Mouse (Mus musculus): ENCODE measurements around the gene Slc6a18. TPM values are rescaled to one million over a fixed set of nuclear protein-coding genes. Genes with fewer than 3 reads are reported as not detected.

Slc6a18 gene
- polyA plus RNA-seq, 1 experiment: not detected

DNA sequence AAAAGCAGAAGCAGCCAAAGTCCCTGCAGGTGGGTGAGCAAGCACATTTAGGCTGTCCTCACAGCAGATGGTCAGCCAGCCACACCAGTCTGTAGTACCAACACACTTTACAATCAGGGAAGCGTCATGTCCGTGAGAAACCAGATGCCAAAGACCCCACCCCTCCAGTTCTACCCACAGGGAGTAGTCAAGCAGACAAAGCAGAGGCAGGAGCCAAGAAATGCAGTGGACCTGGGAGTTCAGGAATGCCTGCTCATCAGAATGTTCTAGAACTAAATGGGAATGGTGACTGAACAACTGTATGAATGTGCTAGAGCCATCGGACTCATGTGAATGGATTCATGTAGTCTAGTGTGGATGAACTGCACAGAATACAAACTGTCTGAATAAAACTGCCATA, 9.8 kb upstream of the Slc6a18 start:
- TF ChIP-seq CEBPB (IDR thresholded peaks at IDR 0.05; ENCODE audit: insufficient read depth, poor library complexity, severe bottlenecking): no peak
- no peak for TF ChIP-seq POLR2A (IDR thresholded peaks at IDR 0.05; ENCODE audit: insufficient read length, low read depth)
- TF ChIP-seq POLR2AphosphoS2 (IDR thresholded peaks at IDR 0.05; ENCODE audit: insufficient read length, low read depth): no peak
- no peak for TF ChIP-seq USF1 (IDR thresholded peaks at IDR 0.05; ENCODE audit: low read depth)
- Histone ChIP-seq H3K36me3 (ENCODE audit: control insufficient read depth, insufficient read depth) (no peaks in the 10 kb centered on the region), H3K27me3 (ENCODE audit: control insufficient read depth, insufficient read depth, insufficient read length) (no peaks in the 10 kb centered on the region), H3K79me2 (ENCODE audit: control insufficient read depth, insufficient read depth) (no peaks in the 10 kb centered on the region), H3K4me2 (ENCODE audit: low read depth) (no peak overlapping the region), H3K4me3 (no peak overlapping the region), H3ac (ENCODE audit: control insufficient read depth, insufficient read length) (no peak overlapping the region)

DNA sequence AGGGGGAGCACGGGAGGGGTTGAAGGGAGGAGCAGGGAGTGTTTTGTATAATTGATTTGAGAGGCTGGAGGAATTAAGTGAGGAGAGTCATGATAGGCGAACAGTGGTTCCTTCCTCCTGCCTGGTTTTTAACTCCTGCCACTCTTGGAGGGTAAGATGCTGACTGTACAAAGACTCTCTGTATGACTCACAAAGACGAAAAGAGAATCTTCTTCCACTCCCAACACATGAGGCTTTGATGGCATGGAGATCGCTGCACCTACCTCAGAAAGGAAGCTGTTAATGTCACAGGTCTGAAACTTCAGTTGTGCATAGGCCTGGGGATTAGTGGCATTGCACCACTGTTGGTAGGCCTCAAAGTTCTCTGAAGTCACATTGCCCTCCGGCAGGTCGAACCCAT, 7.7 kb upstream of the Slc6a18 start:
- no peaks in the 10 kb centered on the region for H3K79me2 ChIP-seq (ENCODE audit: control insufficient read depth, insufficient read depth)
- H3K36me3 ChIP-seq (ENCODE audit: control insufficient read depth, insufficient read depth): no peaks in the 10 kb centered on the region
- H3K4me3 ChIP-seq: no peak overlapping the region
- no peak for TF ChIP-seq TCF3 (IDR thresholded peaks at IDR 0.05; ENCODE audit: insufficient read length, low read depth)
- TF ChIP-seq POLR2A (IDR thresholded peaks at IDR 0.05; ENCODE audit: insufficient read length, low read depth): no peak
- no peak for TF ChIP-seq MYOG (IDR thresholded peaks at IDR 0.05; ENCODE audit: control insufficient read depth in 1 of 3, insufficient read depth in 1 of 3, insufficient read length in 2 of 3, low read depth in 2 of 3)
- TF ChIP-seq E2F4 (IDR thresholded peaks at IDR 0.05; ENCODE audit: insufficient read depth): no peak
- TF ChIP-seq MAX (IDR thresholded peaks at IDR 0.05; ENCODE audit: low read depth): no peak
- TF ChIP-seq MYOD1 (IDR thresholded peaks at IDR 0.05; ENCODE audit: control insufficient read depth in 1 of 3, insufficient read length in 2 of 3, low read depth in 2 of 3): no peak
- no peak for TF ChIP-seq USF1 (IDR thresholded peaks at IDR 0.05; ENCODE audit: low read depth)
- TF ChIP-seq REST (IDR thresholded peaks at IDR 0.05; ENCODE audit: insufficient read depth, insufficient read length): no peak
- no peak for TF ChIP-seq SRF (IDR thresholded peaks at IDR 0.05; ENCODE audit: control insufficient read depth, insufficient read length, low read depth)
- TF ChIP-seq CEBPB (IDR thresholded peaks at IDR 0.05; ENCODE audit: insufficient read depth, poor library complexity, severe bottlenecking): no peak
- TF ChIP-seq TCF12 (IDR thresholded peaks at IDR 0.05; ENCODE audit: insufficient read depth, poor library complexity, severe bottlenecking): no peak
- no peak for TF ChIP-seq POLR2AphosphoS2 (IDR thresholded peaks at IDR 0.05; ENCODE audit: insufficient read length, low read depth)
- no peak overlapping the region for H3K4me2 ChIP-seq (ENCODE audit: low read depth)
- H3K27me3 ChIP-seq (ENCODE audit: control insufficient read depth, insufficient read depth, insufficient read length): no peaks in the 10 kb centered on the region
- no peak overlapping the region for H3ac ChIP-seq (ENCODE audit: control insufficient read depth, insufficient read length)

DNA sequence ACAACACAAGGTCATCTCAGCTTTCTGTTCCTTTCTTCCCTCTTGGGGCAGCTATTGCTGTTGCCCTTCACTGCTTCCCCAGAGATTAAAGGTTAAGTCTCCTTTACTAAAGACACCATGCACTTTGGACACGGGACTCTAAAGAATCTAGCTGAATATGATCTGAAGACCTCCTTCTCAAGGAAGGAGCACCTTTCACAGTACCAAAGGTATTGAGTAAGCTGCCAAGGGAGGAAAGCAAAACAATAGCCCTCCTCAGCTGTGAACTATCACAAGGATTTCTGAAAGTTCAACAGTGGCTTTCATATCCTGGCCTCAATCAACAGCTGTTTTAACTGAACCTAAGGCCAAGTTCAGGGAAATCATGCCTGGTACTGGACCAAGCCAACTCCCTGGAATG, 6.6 kb upstream of the Slc6a18 start:
- H3K4me2 ChIP-seq (ENCODE audit: low read depth): no peak overlapping the region
- H3K4me3 ChIP-seq: no peak overlapping the region
- TF ChIP-seq POLR2A (IDR thresholded peaks at IDR 0.05; ENCODE audit: insufficient read length, low read depth) (no peak), MYOD1 (IDR thresholded peaks at IDR 0.05; ENCODE audit: control insufficient read depth in 1 of 3, insufficient read length in 2 of 3, low read depth in 2 of 3) (peak in 1 of 3 experiments; percentile 7), MYOG (IDR thresholded peaks at IDR 0.05; ENCODE audit: control insufficient read depth in 1 of 3, insufficient read depth in 1 of 3, insufficient read length in 2 of 3, low read depth in 2 of 3) (peak in 1 of 3 experiments; percentile 69)

DNA sequence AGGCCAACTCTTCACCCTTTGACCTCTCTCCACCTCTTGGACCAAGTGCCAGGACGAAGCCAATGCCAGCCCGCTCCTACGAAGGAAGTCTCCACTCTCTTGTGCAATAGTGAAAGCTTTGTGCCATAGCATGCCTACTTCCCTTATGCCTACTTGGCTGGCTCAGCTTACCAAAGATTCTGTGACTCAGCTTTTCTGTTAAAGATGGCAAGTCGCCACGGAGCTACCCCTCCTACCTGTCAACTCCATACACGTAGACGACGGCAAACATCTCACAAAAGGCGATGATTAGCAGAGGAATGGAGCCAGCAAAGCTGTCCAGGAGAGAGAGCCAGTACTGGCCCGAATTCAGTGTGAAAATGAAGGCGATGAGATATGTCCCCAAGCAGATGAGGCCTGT, 5.9 kb upstream of the Slc6a18 start:
- TF ChIP-seq TCF3 (IDR thresholded peaks at IDR 0.05; ENCODE audit: insufficient read length, low read depth) (no peak), CEBPB (IDR thresholded peaks at IDR 0.05; ENCODE audit: insufficient read depth, poor library complexity, severe bottlenecking) (no peak), E2F4 (IDR thresholded peaks at IDR 0.05; ENCODE audit: insufficient read depth) (no peak), MYOD1 (IDR thresholded peaks at IDR 0.05; ENCODE audit: control insufficient read depth in 1 of 3, insufficient read length in 2 of 3, low read depth in 2 of 3) (no peak), MYOG (IDR thresholded peaks at IDR 0.05; ENCODE audit: control insufficient read depth in 1 of 3, insufficient read depth in 1 of 3, insufficient read length in 2 of 3, low read depth in 2 of 3) (no peak), USF1 (IDR thresholded peaks at IDR 0.05; ENCODE audit: low read depth) (no peak), SRF (IDR thresholded peaks at IDR 0.05; ENCODE audit: control insufficient read depth, insufficient read length, low read depth) (no peak), TCF12 (IDR thresholded peaks at IDR 0.05; ENCODE audit: insufficient read depth, poor library complexity, severe bottlenecking) (no peak), REST (IDR thresholded peaks at IDR 0.05; ENCODE audit: insufficient read depth, insufficient read length) (no peak), MAX (IDR thresholded peaks at IDR 0.05; ENCODE audit: low read depth) (no peak), POLR2AphosphoS2 (IDR thresholded peaks at IDR 0.05; ENCODE audit: insufficient read length, low read depth) (no peak), POLR2A (IDR thresholded peaks at IDR 0.05; ENCODE audit: insufficient read length, low read depth) (no peak)
- Histone ChIP-seq H3K36me3 (ENCODE audit: control insufficient read depth, insufficient read depth) (no peaks in the 10 kb centered on the region), H3K4me3 (no peak overlapping the region), H3K27me3 (ENCODE audit: control insufficient read depth, insufficient read depth, insufficient read length) (no peaks in the 10 kb centered on the region), H3K4me2 (ENCODE audit: low read depth) (no peak overlapping the region), H3K79me2 (ENCODE audit: control insufficient read depth, insufficient read depth) (no peaks in the 10 kb centered on the region), H3ac (ENCODE audit: control insufficient read depth, insufficient read length) (no peak overlapping the region)

More for the DNA sequence above, 6.6 kb upstream of the Slc6a18 start:
- Histone ChIP-seq H3ac (ENCODE audit: control insufficient read depth, insufficient read length) (no peak overlapping the region), H3K36me3 (ENCODE audit: control insufficient read depth, insufficient read depth) (no peaks in the 10 kb centered on the region), H3K79me2 (ENCODE audit: control insufficient read depth, insufficient read depth) (no peaks in the 10 kb centered on the region), H3K27me3 (ENCODE audit: control insufficient read depth, insufficient read depth, insufficient read length) (no peaks in the 10 kb centered on the region)

DNA sequence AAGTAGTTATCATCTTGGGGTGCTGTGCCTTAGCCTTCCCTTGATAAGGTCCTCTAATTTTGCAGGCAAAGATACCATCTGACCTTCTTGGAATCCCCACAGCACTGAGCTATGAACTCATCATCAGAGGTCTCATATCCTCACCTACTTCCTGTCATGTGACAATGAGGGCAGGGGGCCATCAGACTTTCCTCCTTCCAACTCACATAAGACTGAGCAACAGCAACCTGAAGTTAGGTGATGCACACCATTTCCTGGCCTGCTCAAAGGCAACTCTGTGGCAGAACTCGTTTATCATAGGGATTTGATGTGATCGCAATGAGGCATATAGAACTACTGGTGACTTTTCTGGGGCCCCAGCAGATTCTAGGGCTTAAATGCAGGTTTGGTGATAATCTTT, 4.4 kb upstream of the Slc6a18 start:
- TF ChIP-seq REST (IDR thresholded peaks at IDR 0.05; ENCODE audit: insufficient read depth, insufficient read length) (no peak), TCF3 (IDR thresholded peaks at IDR 0.05; ENCODE audit: insufficient read length, low read depth) (no peak), MAX (IDR thresholded peaks at IDR 0.05; ENCODE audit: low read depth) (no peak), MYOG (IDR thresholded peaks at IDR 0.05; ENCODE audit: control insufficient read depth in 1 of 3, insufficient read depth in 1 of 3, insufficient read length in 2 of 3, low read depth in 2 of 3) (no peak), SRF (IDR thresholded peaks at IDR 0.05; ENCODE audit: control insufficient read depth, insufficient read length, low read depth) (no peak), E2F4 (IDR thresholded peaks at IDR 0.05; ENCODE audit: insufficient read depth) (no peak), TCF12 (IDR thresholded peaks at IDR 0.05; ENCODE audit: insufficient read depth, poor library complexity, severe bottlenecking) (no peak), POLR2AphosphoS2 (IDR thresholded peaks at IDR 0.05; ENCODE audit: insufficient read length, low read depth) (no peak), POLR2A (IDR thresholded peaks at IDR 0.05; ENCODE audit: insufficient read length, low read depth) (no peak), CEBPB (IDR thresholded peaks at IDR 0.05; ENCODE audit: insufficient read depth, poor library complexity, severe bottlenecking) (no peak)
- H3K36me3 ChIP-seq (ENCODE audit: control insufficient read depth, insufficient read depth): no peaks in the 10 kb centered on the region
- no peaks in the 10 kb centered on the region for H3K27me3 ChIP-seq (ENCODE audit: control insufficient read depth, insufficient read depth, insufficient read length)
- H3K79me2 ChIP-seq (ENCODE audit: control insufficient read depth, insufficient read depth): no peaks in the 10 kb centered on the region
- H3K4me2 ChIP-seq (ENCODE audit: low read depth): no peak overlapping the region
- H3K4me3 ChIP-seq: no peak overlapping the region
- H3ac ChIP-seq (ENCODE audit: control insufficient read depth, insufficient read length): no peak overlapping the region
